Mouse (Mus musculus) heart, postnatal 25 days (tissue): ENCODE data around the gene Filip1. TPM values are rescaled to one million over a fixed set of nuclear protein-coding genes. Genes with fewer than 3 reads are reported as not detected.

Experiments used
- DNase-seq: peaks from one replicate; pipeline ENCODE4 v3.0.0; 2022; ENCODE audit warnings: low spot score
- intact Hi-C: fragments of 180-260 bp; cut with DNase I; formaldehyde crosslinking; loops from one replicate; pipeline ENCODE4 v1.15.1; 2025
- total RNA-seq, 2 experiments: library from RNA; stranded (reverse); gene quantifications; 2 replicates each; pipeline ENCODE4 v1.2.3; 2021

Gene Filip1
- total RNA-seq, 2 experiments from 2014 or later = 122 to 129 TPM

GRCm38 (mm10) chr9:79989061-79989460 is 23.6 kb downstream of the Filip1 start:
- no peak for DNase-seq
- intact Hi-C loops = no loop called here

GRCm38 (mm10) chr9:79983244-79983643 is 29.4 kb downstream of the Filip1 start:
- intact Hi-C loops = no loop called here

GRCm38 (mm10) chr9:79979274-79979673 is 33.4 kb downstream of the Filip1 start:
- no peak for DNase-seq
- intact Hi-C loops = loop anchor here (5.0 kb wide), 1 partner anchor 92 kb away; no protein-coding TSS in a partner anchor

More at GRCm38 (mm10) chr9:79983244-79983643, 29.4 kb downstream of the Filip1 start:
- no peak for DNase-seq

GRCm38 (mm10) chr9:79978228-79979024 is 34.2 kb downstream of the Filip1 start:
- intact Hi-C loops = loop anchor here (5.0 kb wide), 1 partner anchor 91 kb away; no protein-coding TSS in a partner anchor
- no peak for DNase-seq

- intact Hi-C loops = loop anchor here (2.0 to 5.0 kb wide), 3 partner anchors 15 to 90 kb away; no protein-coding TSS in a partner anchor
- peak; percentile 68 for DNase-seq
These were observed 35.1 kb downstream of the Filip1 start for GRCm38 (mm10) chr9:79977549-79977971.

GRCm38 (mm10) chr9:79976789-79977188 is 35.9 kb downstream of the Filip1 start:
- intact Hi-C loops = loop anchor here (2.0 to 5.0 kb wide), 3 partner anchors 14 to 89 kb away; no protein-coding TSS in a partner anchor
- DNase-seq = no peak

- intact Hi-C loops = loop anchor here (5.0 kb wide), 1 partner anchor 88 kb away; no protein-coding TSS in a partner anchor
- no peak for DNase-seq
These were observed 37.5 kb downstream of the Filip1 start for GRCm38 (mm10) chr9:79975121-79975520.

GRCm38 (mm10) chr9:79973582-79973981 is 39.1 kb downstream of the Filip1 start:
- intact Hi-C loops = no loop called here

GRCm38 (mm10) chr9:79972705-79973104 is 39.9 kb downstream of the Filip1 start:
- intact Hi-C loops = no loop called here
- DNase-seq = no peak

More at GRCm38 (mm10) chr9:79973582-79973981, 39.1 kb downstream of the Filip1 start:
- no peak for DNase-seq

- intact Hi-C loops = no loop called here
- DNase-seq = no peak
These were observed 41.0 kb downstream of the Filip1 start for GRCm38 (mm10) chr9:79971619-79972018.

GRCm38 (mm10) chr9:79970659-79971118 is 42.0 kb downstream of the Filip1 start:
- DNase-seq = no peak
- intact Hi-C loops = no loop called here

- DNase-seq = no peak
- intact Hi-C loops = no loop called here
These were observed 43.1 kb downstream of the Filip1 start for GRCm38 (mm10) chr9:79969544-79969943.

GRCm38 (mm10) chr9:79966711-79967487 is 45.8 kb downstream of the Filip1 start:
- intact Hi-C loops = no loop called here
- DNase-seq = no peak

- DNase-seq = peak; percentile 55
- intact Hi-C loops = no loop called here
These were observed 46.9 kb downstream of the Filip1 start for GRCm38 (mm10) chr9:79965600-79966392.

GRCm38 (mm10) chr9:79965003-79965402 is 47.6 kb downstream of the Filip1 start:
- intact Hi-C loops = no loop called here
- no peak for DNase-seq

GRCm38 (mm10) chr9:79961630-79962285 is 50.9 kb downstream of the Filip1 start:
- intact Hi-C loops = loop anchor here (2.0 kb wide), 1 partner anchor 15 kb away; no protein-coding TSS in a partner anchor
- peak; percentile 65 for DNase-seq

- no peak for DNase-seq
- intact Hi-C loops = no loop called here
These were observed 52.2 kb downstream of the Filip1 start for GRCm38 (mm10) chr9:79960453-79960852.

GRCm38 (mm10) chr9:79958395-79958794 is 54.3 kb downstream of the Filip1 start:
- intact Hi-C loops = no loop called here
- DNase-seq = no peak

- intact Hi-C loops = no loop called here
- no peak for DNase-seq
These were observed 57.7 kb downstream of the Filip1 start for GRCm38 (mm10) chr9:79954944-79955343.
